Mouse (Mus musculus) thymus, adult 2 months (tissue): ENCODE measurements around the gene Dnajc3.

Experiments
- CTCF ChIP-seq: fragments of 200-500 bp; IDR thresholded peaks from 2 replicates; pipeline ENCODE4 v1.5.1; 2012; ENCODE audit warnings: mild to moderate bottlenecking, control low read depth, low read length, moderate library complexity, borderline replicate concordance; ENCODE audit not compliant: control insufficient read depth, poor library complexity, insufficient read depth; ENCODE audit errors: extremely low read depth
- POLR2A ChIP-seq: fragments of 200-500 bp; IDR thresholded peaks from 2 replicates; pipeline ENCODE4 v1.6.1; 2012; ENCODE audit warnings: mild to moderate bottlenecking, low read length, control low read depth, moderate library complexity; ENCODE audit not compliant: control insufficient read depth, poor library complexity, insufficient read depth; ENCODE audit errors: extremely low read depth

GRCm38 (mm10) chr14:118979571-118980325, 42.0 kb downstream of the Dnajc3 start:
- TF ChIP-seq POLR2A (no peak), CTCF (no peak)
